Mouse (Mus musculus) lung, postnatal 0 days (tissue): Measurements from ENCODE around the gene Trub2. TPM values are rescaled to one million over a fixed set of nuclear protein-coding genes. Genes with fewer than 3 reads are reported as not detected.
"Not testable (repeated sequence)": the region's sequence is repeated elsewhere in the genome, so short reads cannot be mapped to it uniquely, and the experiment has no call there.

Experiments used
- ATAC-seq: fragments of 200-750 bp; cut with Nextera tagmentation; 2 replicates; pipeline ENCODE4 v1.8.0; 2017; ENCODE audit warnings: moderate library complexity
- DNase-seq: peaks from one replicate; pipeline ENCODE4 v3.0.0-alpha.2; 2016; ENCODE audit warnings: low spot score
- H3K27ac ChIP-seq: fragments of 300-500 bp; sonication (generic); 2 replicates; pipeline ENCODE4 v1.5.1; 2014; ENCODE audit warnings: antibody characterized with exemption, mild to moderate bottlenecking, low read length, mixed read lengths
- H3K27me3 ChIP-seq: fragments of 300-500 bp; sonication (generic); replicated peaks from 2 replicates; pipeline ENCODE4 v1.6.1; 2014; ENCODE audit warnings: low read length, mixed read lengths; ENCODE audit not compliant: insufficient read depth
- H3K36me3 ChIP-seq: fragments of 300-500 bp; sonication (generic); 2 replicates; pipeline ENCODE4 v1.6.1; 2014; ENCODE audit warnings: low read length, mixed read lengths; ENCODE audit not compliant: insufficient read depth
- H3K4me1 ChIP-seq: fragments of 300-500 bp; sonication (generic); 2 replicates; pipeline ENCODE4 v1.6.1; 2014; ENCODE audit warnings: antibody characterized with exemption, low read depth, low read length, mixed read lengths; ENCODE audit not compliant: insufficient read depth
- H3K4me2 ChIP-seq: fragments of 300-500 bp; sonication (generic); replicated peaks from 2 replicates; pipeline ENCODE4 v1.6.1; 2014; ENCODE audit warnings: low read depth, mild to moderate bottlenecking, low read length, moderate library complexity, mixed read lengths
- H3K4me3 ChIP-seq: fragments of 300-500 bp; sonication (generic); 2 replicates; pipeline ENCODE4 v1.5.1; 2014; ENCODE audit warnings: low read depth, low read length
- H3K9ac ChIP-seq: fragments of 300-500 bp; sonication (generic); replicated peaks from 2 replicates; pipeline ENCODE4 v1.6.1; 2014; ENCODE audit warnings: low read depth, mild to moderate bottlenecking
- H3K9me3 ChIP-seq: fragments of 300-500 bp; sonication (generic); 2 replicates; pipeline ENCODE4 v1.6.1; 2016; ENCODE audit warnings: low read length, mixed read lengths
- CTCF ChIP-seq: IDR thresholded peaks from 2 replicates; pipeline ENCODE4 v1.5.1; 2016; ENCODE audit warnings: antibody characterized with exemption, mild to moderate bottlenecking
- EP300 ChIP-seq: IDR thresholded peaks from 2 replicates; pipeline ENCODE4 v1.6.1; 2016; ENCODE audit warnings: antibody characterized with exemption, mild to moderate bottlenecking, control low read depth
- WGBS: fragments of 180-500 bp; shearing (Covaris S2); extraction: QIAGEN DNeasy Blood & Tissue Kit; methylation state at CpG from one replicate; pipeline ENCODE4 v1.1.7; 2014; 5-methylcytosine and 5-hydroxymethylcytosine counted together
- polyA plus RNA-seq: library from polyadenylated mRNA; unstranded; fragments of >200 nt; fragmentation: Nextera tagmentation; extraction: Ambion mirVana; gene quantifications from 2 replicates; pipeline ENCODE4 v1.2.1, GENCODE M21; 2015

Trub2 gene
- polyA plus RNA-seq, 1 experiment from 2014 or later = 18.5 TPM

- ATAC-seq (peak; percentile 46), DNase-seq (peak; percentile 16)
- TF ChIP-seq EP300 (peak; percentile 41; the same call in 1 of the 2 replicates), CTCF (no peak)
- 73% methylated on average over 4 of the region's 4 CpGs for WGBS
- H3K4me1 ChIP-seq = peaks cover 6% of the 10 kb centered on the region; the same call in 1 of the 2 replicates
- no peak overlapping the region for H3K4me3 ChIP-seq
- no peak overlapping the region for H3K4me2 ChIP-seq
- no peaks in the 10 kb centered on the region for H3K9me3 ChIP-seq
- H3K27me3 ChIP-seq = no peaks in the 10 kb centered on the region
- no peak overlapping the region for H3K27ac ChIP-seq
- H3K9ac ChIP-seq = no peak overlapping the region
- H3K36me3 ChIP-seq = peaks cover 24% of the 10 kb centered on the region
Measured at GRCm38 (mm10) chr2:29784290-29784689, 4.0 kb downstream of the Trub2 start.

- not testable (repeated sequence) for H3K4me2 ChIP-seq, H3K27me3 ChIP-seq, H3K4me3 ChIP-seq, H3K27ac ChIP-seq, H3K4me1 ChIP-seq, H3K9ac ChIP-seq, ATAC-seq, H3K9me3 ChIP-seq, DNase-seq
- 88% methylated on average over 2 of the region's 2 CpGs for WGBS
- H3K36me3 ChIP-seq = peaks cover 36% of the 10 kb centered on the region
Measured at GRCm38 (mm10) chr2:29781256-29781655, 7.0 kb downstream of the Trub2 start.

- TF ChIP-seq CTCF = no peak
- no peak for TF ChIP-seq EP300
- no peak overlapping the region for H3K4me2 ChIP-seq
- no peaks in the 10 kb centered on the region for H3K27me3 ChIP-seq
- H3K9me3 ChIP-seq = no peaks in the 10 kb centered on the region
- H3K27ac ChIP-seq = no peak overlapping the region
- ATAC-seq = no peak
- WGBS = 75% methylated on average over 4 of the region's 4 CpGs
- no peak overlapping the region for H3K4me3 ChIP-seq
- peaks cover 9% of the 10 kb centered on the region; the same call in 1 of the 2 replicates for H3K36me3 ChIP-seq
- H3K9ac ChIP-seq = no peak overlapping the region
- H3K4me1 ChIP-seq = no peaks in the 10 kb centered on the region
- no peak for DNase-seq
Measured at GRCm38 (mm10) chr2:29773323-29773722, 15.0 kb downstream of the Trub2 start.

GRCm38 (mm10) chr2:29771611-29772461 lies 16.5 kb downstream of the Trub2 start:
- Histone ChIP-seq H3K4me3 (no peak overlapping the region), H3K9me3 (no peaks in the 10 kb centered on the region), H3K4me2 (no peak overlapping the region), H3K9ac (no peak overlapping the region), H3K36me3 (0 out of 2 replicates have a peak, but pooled peaks cover 4% of the 10 kb centered on the region), H3K27me3 (no peaks in the 10 kb centered on the region), H3K27ac (no peak overlapping the region), H3K4me1 (no peaks in the 10 kb centered on the region)
- peak; percentile 84 for DNase-seq
- ATAC-seq = peak; percentile 79
- 54% methylated on average over 8 of the region's 8 CpGs for WGBS
- TF ChIP-seq EP300 (peak; percentile 53; the same call in 1 of the 2 replicates), CTCF (no peak)

- H3K4me3 ChIP-seq = no peak overlapping the region
- H3K9me3 ChIP-seq = no peaks in the 10 kb centered on the region
- no peaks in the 10 kb centered on the region for H3K36me3 ChIP-seq
- no peaks in the 10 kb centered on the region for H3K27me3 ChIP-seq
- H3K9ac ChIP-seq = no peak overlapping the region
- TF ChIP-seq EP300 = no peak
- peak; percentile 26 for TF ChIP-seq CTCF
- H3K27ac ChIP-seq = no peak overlapping the region
- H3K4me2 ChIP-seq = no peak overlapping the region
- DNase-seq (no peak), ATAC-seq (no peak)
- H3K4me1 ChIP-seq = no peaks in the 10 kb centered on the region
Measured at GRCm38 (mm10) chr2:29770162-29770561, 18.1 kb downstream of the Trub2 start.

GRCm38 (mm10) chr2:29768901-29769300 lies 19.4 kb downstream of the Trub2 start:
- H3K4me1 ChIP-seq = no peaks in the 10 kb centered on the region
- no peak overlapping the region for H3K27ac ChIP-seq
- H3K9me3 ChIP-seq = no peaks in the 10 kb centered on the region
- no peak overlapping the region for H3K9ac ChIP-seq
- 47% methylated on average over 9 of the region's 9 CpGs for WGBS
- H3K27me3 ChIP-seq = no peaks in the 10 kb centered on the region
- ATAC-seq (no peak), DNase-seq (no peak)
- no peak for TF ChIP-seq CTCF
- no peak for TF ChIP-seq EP300
- H3K4me3 ChIP-seq = no peak overlapping the region
- H3K4me2 ChIP-seq = no peak overlapping the region
- no peaks in the 10 kb centered on the region for H3K36me3 ChIP-seq
